Mouse (Mus musculus): ENCODE measurements at regions not wholly inside any gene's neighbourhood (a gene's known extent, or its start where the extent isn't known, plus 50 kb on each side); places are given as distances from the start of the nearest gene placed in this dataset.

- TF ChIP-seq ZNF384 (IDR thresholded peaks at IDR 0.05; ENCODE audit: low read depth, low read length) = no peak
- TF ChIP-seq ZC3H11A (IDR thresholded peaks at IDR 0.05; ENCODE audit: borderline replicate concordance, low read depth, low read length) = no peak
- TF ChIP-seq MAFK (IDR thresholded peaks at IDR 0.05; ENCODE audit: insufficient read depth, low read depth, low read length) = no peak
Measured at GRCm38 (mm10) chr17:4475665-4476064, 518.5 kb upstream of the Arid1b start.

All from ES-E14 (cell line).